Mouse (Mus musculus): Measurements from ENCODE around the gene Cx3cr1.

Gene Cx3cr1

DNA sequence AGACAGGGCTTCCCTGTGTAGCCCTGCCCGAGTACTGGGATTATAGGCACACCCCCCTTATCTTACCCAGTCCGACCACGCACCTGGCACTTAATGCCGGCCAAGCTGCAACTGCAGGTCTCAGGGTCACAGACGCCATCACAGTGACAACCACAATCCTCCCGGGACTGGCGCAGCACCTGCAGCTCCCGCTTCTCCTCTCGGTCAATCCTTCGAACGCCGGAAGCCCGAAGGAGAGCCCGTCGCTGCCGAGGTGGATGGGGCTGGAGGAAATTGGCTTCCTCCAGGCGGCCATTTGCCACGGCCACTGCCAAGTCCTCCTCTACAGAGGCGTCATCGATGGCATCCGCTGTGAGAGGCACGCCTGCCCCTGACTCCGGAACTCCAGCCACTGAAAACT, 96.4 kb downstream of the Cx3cr1 start:
- no peak for DNase-seq

DNA sequence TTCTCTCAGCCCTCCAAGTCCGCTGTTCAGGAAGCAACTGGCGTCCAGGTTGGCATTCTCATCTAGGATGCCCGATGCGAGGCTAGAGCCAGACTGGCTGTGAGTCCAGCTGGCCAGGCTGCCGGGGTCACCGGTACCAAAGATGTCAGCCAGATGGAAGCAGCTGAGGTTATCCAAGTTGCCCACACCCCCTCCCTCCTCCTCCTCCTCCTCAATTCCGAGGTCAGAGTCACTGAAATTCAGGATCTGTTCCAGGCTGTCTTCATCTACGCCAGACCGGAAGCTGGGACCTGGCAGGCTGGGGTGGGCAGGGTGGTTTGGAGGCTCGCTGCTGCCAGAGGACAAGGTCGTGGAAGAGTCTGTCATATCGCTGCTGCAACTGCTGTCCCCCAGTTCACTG, 97.1 kb downstream of the Cx3cr1 start:
- DNase-seq: no peak

DNA sequence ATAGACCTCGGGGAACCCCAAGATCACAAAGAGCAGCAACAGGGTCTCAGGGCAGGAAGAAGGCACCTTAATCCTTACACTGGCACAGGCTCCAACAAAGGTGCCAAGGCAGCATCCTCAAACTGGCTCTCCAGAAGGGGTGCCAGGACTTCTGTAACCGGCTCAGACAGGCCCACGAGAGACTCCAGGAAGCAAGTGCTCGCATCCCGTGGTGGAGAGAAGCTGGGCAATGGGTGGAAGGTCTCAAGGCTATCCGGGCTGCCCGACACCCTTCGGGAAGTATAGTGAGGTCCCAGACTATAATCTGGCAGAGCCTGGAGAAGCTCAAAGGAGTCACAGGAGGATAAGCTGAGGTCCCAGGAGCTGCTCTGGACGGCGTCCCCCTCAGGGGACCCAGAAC, 97.5 kb downstream of the Cx3cr1 start:
- DNase-seq: no peak

DNA sequence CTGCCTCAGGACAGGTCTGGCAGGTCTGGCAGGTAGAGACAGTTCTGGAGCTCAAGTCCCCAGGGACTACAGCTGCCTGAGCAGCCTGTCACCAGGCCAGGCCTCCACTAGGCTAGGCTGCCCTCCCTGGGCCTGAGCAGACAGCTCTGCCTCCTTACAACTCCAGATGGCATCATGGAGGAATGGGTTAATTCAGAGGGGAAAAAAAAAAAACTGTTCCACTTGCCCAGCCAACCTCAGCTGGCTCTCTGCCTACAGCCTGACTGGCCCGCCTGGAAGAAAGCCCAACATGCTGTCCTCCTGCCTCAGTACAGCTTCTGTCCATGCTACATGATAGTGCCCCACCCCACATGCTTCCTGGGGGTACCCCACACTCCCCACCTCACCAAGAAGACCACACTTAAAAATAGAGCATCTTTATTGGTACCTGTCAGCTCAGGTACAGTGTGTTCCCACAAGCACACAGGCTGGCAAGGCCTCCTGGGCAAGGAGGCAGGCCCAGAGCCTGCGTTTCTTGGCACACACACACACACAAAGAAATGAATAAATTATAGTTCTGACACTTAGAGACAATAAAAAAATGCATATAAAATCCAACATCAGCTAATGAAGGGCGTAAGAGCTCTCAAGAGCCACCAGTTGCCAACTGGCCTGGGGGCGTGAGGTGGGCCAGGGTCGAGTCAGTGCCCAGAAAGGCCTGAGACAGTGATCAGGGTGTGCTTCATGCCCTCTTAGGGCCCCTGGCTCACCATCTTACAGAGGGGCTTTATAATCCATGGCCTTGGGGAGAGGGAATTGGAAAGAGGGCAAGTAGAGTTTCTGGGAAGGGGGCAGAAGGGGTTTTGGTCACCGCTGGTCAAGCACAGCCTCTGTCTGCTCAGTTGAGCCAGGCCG, 98.7 kb downstream of the Cx3cr1 start:
- peak in 1 of 2 experiments; percentile 39 for DNase-seq

DNA sequence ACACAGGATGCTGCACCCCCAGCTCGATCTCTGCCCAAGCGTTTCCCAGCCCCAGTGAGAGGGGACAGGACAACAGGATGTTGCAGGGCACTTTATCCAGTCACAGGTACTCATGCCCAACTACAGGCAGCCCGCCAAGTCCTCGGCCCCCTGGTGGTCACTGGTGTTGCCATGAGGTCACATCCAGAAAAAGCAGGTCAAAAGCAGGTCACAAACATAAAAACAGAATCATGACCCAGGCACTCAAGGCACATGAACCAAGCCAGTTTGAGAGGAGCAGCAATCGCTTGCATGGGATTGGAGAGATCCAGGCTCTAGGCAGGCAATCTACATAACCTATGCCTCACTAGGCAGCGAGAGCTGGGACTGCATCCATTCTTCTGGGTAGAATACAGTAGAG, 99.5 kb downstream of the Cx3cr1 start:
- peak; percentile 85 to 88 for DNase-seq

DNA sequence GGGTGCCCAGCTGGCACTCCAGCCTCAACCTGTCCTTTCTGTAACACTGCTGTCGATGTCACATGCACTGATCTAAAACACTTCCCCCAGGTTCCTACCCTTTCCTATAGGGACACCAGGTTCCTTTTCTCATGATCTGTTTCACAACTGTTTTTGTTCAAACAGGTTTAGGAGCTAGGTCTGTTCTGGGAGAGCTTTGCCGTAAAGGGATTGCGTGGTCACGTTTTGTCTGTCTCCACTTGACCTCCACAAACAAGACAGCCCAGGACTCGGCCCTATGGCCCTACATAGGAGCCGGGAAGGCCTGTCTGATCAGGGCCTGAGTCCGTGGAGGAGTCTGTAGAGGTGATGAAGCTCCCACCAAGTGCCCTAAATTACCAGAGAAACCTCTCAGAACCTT, 99.9 kb downstream of the Cx3cr1 start:
- DNase-seq: no peak

DNA sequence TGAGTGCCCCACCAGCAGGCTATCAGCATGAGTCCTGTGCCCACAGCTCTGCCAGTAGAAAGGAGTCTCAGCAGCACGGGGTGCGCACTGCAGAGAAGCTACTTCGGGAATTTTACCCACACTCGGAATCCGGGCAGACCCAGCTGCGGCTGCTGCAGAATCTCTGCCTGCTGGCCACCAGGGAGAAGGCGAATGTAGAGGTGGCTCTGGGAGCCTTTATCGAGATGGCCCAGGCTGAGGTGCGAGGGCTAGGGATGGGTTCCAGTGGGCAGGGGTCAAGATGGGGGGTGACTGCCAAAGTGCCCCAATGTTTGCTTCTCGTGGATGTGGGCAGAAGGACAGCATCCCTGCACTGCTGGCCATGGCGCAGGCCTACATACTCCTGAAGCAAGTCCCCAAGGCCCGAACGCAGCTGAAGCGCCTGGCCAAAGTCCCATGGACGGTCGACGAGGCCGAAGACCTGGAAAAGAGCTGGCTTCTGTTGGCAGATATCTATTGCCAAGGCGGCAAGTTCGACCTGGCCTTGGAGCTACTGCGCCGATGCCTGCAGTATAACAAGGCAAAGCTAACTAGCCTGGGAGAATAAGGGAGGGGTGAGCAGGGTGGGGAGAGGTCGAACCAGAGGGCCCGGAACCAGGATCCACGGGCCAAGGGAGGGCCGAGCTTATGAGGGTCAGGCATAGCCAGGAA, 103.3 kb downstream of the Cx3cr1 start:
- DNase-seq: no peak

DNA sequence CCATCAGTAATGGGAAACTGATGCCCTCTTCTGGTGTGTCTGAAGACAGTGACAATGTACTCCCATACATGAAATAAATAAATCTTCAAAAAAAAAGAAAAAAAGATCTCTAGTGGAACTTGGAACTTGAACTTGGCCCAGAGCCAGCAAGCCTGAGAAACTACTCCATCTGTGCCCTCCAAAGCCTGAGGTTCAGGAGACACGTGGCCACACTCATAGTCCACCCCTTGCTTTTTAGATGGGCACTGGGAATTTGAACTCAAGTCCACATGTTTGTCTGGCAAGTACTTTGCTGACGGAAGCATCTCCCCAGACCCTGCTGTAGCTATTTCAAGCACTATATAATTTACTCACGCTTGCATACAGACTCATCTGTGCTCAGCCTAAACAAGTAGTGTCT, 104.5 kb downstream of the Cx3cr1 start:
- peak in 1 of 2 experiments; percentile 54 for DNase-seq

DNA sequence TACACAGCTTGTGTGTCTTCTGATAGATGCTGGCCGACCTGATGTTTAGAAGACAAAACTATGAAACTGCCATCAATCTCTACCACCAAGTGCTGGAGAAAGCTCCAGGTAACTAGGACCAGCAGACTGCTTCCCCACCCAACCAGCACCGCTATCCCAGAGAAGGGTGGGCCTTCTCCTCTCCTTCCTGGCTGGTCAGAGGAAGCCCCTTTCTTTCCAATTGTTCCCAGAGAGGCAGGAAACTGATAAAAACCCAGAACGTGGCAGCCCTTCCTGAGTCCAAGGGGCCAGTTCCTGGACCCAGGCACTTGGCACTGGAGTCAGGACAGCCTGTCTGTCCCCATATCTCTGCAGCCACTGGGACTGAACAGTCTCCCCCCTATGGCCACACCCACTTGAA, 105.5 kb downstream of the Cx3cr1 start:
- DNase-seq: no peak

DNA sequence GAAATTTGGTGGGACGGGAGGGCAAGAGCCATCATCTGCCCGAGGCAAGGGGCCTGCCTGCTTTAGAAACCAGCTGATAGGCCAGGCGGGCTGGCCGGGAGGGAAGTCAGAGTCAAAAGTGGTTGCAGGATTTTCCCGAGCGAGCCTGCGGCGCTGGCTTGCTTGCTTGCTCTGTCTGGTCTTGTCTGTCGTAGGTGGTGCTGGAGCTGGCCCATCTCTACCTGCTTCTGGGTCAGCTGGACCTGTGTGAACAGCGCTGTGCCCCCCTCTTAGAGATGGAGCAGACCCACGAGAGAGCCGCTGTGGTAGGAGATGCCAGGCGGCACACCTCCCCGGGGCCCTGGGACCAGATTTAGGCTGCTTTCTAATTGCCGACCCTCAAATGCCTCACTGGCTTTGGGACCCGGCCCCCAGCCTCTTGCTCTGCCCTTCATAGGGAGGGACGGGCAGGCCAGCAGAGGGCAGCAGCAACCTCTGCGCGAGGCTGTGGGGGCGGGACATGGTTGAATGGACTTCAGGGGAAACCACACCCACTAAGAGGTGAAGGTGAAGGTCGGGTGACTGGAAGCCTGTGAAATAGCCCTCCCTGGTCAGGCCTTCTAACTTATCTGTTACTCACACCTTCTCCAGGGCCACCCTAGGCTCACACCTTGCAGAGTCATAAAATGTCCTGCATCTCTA, 106.6 kb downstream of the Cx3cr1 start:
- peak; percentile 85 to 87 for DNase-seq

DNA sequence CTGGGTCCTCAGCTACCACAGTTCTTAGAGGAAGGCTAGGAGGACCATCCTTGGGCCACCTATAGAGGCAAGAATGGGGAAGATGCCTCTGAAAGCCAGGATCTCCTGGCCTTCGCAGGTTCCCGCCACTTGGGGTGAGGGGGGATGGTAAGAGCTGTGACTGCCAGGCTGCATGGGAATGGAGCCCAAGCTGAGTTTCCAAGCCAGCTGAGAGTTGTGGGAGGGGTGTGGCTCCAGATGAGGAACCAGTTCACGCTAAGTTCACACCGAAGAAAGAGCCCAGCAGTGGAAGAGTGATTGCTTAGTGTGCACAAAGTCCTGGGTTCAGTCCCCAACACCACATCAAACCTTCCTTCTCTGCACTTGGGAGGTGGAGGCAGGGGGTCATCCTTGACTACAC, 107.5 kb downstream of the Cx3cr1 start:
- no peak for DNase-seq

DNA sequence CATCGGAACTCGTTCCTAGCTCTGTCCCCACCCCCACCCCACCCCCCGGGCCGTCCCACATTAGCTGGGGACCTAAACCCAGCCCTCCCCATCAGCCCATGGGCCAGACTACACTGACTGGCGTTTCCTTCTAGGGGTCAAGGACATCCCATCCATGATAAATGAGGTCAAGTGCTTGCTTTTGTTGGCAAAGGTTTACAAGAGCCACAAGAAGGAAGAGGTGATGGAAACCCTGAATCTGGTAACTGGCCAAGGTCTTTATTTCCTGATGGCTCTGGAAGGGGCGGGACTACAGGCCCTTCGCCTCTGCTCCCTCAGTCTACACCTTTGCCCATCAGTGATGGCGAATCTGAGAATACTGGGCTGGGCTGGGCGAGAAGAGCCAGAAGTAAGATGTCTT, 110.8 kb downstream of the Cx3cr1 start:
- DNase-seq: no peak

DNA sequence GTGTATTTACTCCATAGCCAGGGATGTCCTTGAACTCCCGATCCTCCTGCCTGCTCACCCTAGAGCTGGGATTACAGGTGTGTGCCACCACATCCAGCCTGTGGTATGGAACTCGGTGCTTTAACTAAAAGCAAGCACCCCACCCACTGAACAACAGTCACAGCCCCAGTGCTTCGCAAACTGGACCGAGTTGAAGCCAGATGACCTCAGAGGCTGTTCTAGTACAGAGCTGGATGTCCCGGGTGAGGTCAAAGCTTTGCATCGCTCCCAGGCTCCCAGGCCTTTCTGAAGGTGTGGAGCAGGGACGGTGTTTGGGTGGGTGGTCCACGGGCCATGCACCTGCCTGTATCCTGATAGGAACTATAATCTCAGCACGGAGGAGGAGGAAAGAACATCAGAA, 118.3 kb downstream of the Cx3cr1 start:
- no peak for DNase-seq

DNA sequence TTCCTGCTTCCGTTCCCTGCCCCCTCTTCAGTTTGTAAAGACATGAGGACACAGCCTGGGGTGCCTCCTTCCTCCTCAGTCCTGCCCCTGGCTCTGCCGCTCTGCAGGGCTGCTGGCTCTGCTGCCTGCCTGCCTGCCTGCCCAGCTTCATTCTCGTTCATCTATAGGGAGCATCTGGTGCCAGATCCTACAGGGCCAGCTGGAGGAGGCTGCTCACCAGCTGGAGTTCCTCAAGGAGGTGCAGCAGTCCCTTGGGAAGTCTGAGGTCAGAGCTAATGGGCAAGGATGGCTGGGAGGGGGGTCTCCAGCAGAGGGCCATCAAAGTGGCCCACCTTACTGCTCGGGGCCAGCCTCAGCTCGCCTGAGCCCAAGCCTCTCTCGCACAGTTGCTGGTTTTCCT, 119.2 kb downstream of the Cx3cr1 start:
- peak; percentile 65 to 68 for DNase-seq

DNA sequence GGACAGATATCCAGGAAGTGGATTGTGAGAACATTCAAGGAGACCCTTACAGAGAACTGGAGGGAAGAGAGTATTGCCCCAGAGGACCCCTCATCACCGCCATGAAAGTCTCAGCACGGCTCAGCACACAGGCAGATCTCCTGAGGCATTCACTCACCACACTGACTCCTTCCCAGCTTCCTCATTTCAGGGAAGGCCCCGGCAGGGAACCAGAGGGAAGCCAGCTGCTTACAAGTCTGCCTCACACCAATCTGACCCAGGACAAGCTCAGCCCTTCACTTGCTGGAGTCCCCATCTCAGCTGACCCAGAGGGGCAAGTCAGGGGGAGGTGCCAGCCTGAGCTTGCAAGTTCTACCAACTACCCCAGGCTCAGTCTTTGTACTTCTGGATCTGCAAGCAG, 120.9 kb downstream of the Cx3cr1 start:
- DNase-seq: peak; percentile 42 to 53

DNA sequence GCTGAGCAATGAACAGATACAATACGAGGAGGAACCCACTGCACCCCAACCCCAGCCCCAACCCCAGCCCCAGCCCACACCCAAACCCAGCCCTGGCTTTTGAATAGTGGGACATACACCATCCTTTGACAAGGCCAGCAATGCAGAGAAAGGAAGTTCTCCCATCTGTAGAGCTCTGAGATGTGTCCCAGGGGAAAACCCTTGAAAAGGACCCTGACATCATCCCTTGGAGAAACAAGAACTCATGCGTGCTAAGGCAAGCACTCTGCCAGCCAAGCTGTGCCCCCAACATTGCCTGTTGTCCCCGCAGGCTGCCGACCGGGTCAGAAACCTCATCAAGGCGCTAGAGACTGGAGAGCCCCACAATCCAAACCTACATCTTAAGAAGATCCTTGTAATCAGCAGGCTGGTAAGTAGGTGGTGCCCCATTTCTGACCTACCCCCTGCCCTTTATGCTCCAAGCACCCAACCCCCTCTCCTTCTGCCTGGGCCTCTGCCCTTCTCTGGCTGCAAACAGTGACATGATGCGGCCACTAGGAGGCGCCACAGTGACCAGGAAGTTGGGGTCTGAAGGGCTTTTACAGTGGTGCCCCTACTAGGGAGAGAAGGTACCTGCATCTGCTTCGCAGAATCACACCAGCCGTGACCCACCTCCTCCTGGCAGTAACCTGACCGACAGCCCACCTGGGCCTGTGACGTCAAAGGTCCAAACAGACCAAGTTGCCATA, 124.3 kb downstream of the Cx3cr1 start:
- peak; percentile 52 to 60 for DNase-seq

DNA sequence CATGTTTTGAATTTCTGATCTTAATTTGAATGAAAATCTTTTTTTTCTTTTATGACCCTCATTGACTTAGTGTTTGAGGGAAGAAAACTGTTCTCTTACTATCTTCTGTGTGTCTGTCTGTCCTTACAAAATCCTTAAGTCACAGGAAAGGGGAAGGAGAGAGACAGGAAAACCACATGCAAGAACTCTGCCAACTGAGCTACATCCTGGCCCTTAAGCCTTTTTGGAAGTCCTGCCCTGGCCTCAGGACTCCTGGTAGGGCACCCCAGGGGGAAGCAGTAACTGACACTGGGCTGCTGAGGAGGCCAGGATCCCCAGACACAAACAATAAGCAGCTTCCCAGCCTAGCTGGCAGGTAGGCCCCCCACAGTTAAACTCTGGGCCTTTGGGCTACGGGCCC, 126.4 kb downstream of the Cx3cr1 start:
- DNase-seq: no peak

DNA sequence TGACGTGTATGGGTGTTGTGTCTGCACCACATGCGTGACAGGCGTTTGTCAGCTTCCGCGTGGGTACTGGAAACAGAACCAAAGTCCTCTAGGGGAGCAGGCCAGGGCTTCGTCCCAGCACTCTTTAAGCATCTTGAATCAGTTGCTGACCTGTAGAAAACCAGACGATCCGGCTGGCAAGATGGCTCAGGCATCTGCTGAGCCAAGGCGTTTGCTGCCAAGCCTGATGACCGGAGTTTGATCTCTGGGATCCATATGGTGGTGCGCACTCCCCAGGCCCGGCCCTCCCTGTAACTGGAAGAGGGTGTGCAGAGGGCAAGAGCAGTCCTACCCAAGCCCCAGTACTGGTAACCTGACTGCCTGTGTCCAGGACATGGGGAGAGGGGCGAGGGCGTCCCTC, 127.8 kb downstream of the Cx3cr1 start:
- DNase-seq: no peak

DNA sequence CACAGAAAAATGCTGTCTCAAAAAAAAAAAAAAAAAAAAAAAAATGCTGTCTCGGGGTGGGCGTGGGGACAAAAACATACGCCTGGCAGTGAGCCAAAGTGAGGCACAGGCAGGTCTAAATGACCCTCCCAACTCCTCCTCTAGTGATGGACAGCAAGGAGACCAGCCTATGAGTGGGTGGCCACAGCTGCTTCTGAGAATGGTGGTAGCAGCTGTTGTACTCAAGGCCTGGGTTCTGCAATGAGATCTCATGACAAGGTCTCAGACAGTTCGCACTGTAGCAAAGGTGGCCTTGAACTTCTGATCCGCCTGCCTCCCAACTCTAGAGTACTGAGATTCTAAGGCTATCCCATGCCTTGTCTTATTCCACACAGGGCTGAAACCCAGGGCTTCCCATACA, 128.3 kb downstream of the Cx3cr1 start:
- no peak for DNase-seq

DNA sequence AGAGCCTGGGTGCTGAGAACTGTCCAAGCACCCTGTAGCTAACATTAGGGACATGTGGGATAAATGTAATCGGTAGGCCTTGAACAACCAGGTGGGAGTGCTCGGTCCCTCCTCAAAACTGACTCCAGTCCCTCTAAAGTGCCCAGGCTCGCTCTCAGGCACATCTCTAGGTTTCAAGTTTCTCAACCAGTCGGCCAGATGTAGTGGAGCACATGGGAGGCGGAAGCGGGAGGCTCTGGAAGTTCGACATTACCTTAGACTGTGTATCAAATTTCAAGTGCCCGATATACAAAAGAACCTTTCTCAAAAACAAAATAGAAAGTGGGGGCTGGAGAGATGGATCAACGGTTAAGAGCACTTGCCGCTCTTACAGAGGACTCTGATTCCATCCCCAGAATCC, 130.0 kb downstream of the Cx3cr1 start:
- DNase-seq: no peak

DNA sequence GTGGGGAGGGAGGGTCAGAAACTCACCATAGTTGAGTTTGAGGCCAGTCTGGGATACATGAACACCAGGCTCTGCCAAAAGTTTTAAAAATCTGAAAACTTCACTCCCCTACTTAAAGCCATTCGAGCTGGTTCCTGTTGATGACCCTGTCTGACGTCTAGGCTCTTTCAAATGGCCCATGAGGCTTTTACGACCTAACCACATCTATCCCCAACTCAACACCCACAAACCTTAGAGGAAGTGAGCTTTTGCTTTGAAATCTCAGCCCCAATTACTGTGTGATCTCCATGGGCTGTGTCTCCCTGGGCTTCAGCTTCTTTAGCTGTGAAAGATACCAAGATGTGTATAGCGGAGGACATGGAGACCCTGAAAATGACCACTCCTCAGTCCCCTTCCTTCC, 131.2 kb downstream of the Cx3cr1 start:
- DNase-seq: no peak

DNA sequence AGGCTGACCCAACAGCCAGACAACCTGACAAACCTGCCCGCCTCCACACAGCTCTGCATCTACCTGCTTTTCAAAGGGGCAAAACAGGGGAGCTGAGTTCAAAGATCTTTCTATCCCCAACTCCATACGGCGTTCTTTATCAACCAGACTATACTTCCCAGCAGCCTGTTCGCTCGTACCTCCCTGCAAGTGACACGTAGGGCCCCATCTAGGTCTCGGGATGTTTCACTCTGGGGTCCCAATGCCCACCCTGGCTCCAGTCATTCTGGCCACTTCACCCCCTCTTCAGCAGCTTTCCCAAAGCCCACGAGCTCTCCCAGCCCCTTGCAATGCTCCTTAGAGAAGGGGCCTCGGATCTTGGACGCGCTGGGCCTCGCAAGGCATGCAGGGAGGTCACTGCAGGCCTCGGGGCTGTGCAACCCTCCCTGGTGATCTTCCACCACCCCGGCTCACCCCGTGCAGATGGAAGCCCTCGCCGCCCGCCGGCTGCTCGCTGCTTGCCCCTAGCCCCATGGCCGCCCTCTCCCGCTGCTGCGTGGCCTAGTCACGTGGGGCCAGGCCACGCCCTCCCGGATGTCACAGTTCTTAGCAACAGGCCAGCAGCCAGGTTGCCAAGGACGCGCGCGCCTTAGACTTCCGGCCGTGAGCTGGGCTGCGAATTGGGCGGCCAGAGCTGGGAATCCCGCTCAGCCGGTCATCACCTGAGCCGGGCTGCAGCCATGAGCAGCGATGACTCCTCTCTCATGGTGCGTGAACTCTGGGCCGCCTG, 132.5 kb downstream of the Cx3cr1 start, which contains the start of the genes Gorasp1 and Ttc21a:
Gorasp1 (minus strand) TSS at position 561 of the 769 bp plus-strand sequence.
Ttc21a (plus strand) TSS at position 602 of the 769 bp plus-strand sequence.
- DNase-seq: peak; percentile 98

All from kidney, postnatal 4 days (tissue).